Mouse (Mus musculus) G1E (cell line): ENCODE measurements around the gene Plscr4. TPM values are rescaled to one million over a fixed set of nuclear protein-coding genes. Genes with fewer than 3 reads are reported as not detected.

Source experiments
- ATAC-seq: 2 replicates; pipeline ENCODE4 v1.8.0; 2016; ENCODE audit warnings: mild to moderate bottlenecking; ENCODE audit not compliant: insufficient number of reproducible peaks, poor library complexity, low FRiP score, severe bottlenecking; ENCODE audit errors: extremely low read depth
- DNase-seq: peaks from one replicate; pipeline ENCODE4 v3.0.0; 2012; ENCODE audit warnings: low spot score
- H3K27me3 ChIP-seq: 2 replicates; pipeline ENCODE4 v1.6.1; 2012; ENCODE audit warnings: mild to moderate bottlenecking, low read length, inconsistent platforms; ENCODE audit not compliant: insufficient read depth
- H3K36me3 ChIP-seq: replicated peaks from 2 replicates; pipeline ENCODE3; 2012; ENCODE audit warnings: mild to moderate bottlenecking, inconsistent platforms
- H3K4me1 ChIP-seq: 2 replicates; pipeline ENCODE4 v1.6.1; 2012; ENCODE audit warnings: low read depth, low read length, inconsistent platforms, mixed read lengths; ENCODE audit not compliant: insufficient read depth
- H3K4me3 ChIP-seq: 2 replicates; pipeline ENCODE4 v1.5.1; 2012; ENCODE audit warnings: low read depth, mild to moderate bottlenecking, inconsistent platforms, low read length, moderate library complexity, mixed read lengths
- H3K9me3 ChIP-seq: replicated peaks from 2 replicates; pipeline ENCODE4 v1.6.1; 2012; ENCODE audit warnings: inconsistent platforms
- CTCF ChIP-seq: IDR thresholded peaks from 2 replicates; pipeline ENCODE4 v1.5.1; 2012; ENCODE audit warnings: low read depth, low read length, inconsistent platforms, mixed read lengths
- GATA1 ChIP-seq: IDR thresholded peaks from 2 replicates; pipeline ENCODE4 v1.6.1; 2012; ENCODE audit warnings: borderline replicate concordance, low read length, inconsistent platforms, mixed read lengths
- GATA2 ChIP-seq: IDR thresholded peaks from 2 replicates; pipeline ENCODE4 v1.6.1; 2012; ENCODE audit warnings: low read depth, low read length, inconsistent platforms, borderline replicate concordance
- POLR2AphosphoS5 ChIP-seq: IDR thresholded peaks from 2 replicates; pipeline ENCODE4 v1.6.1; 2012; ENCODE audit warnings: low read depth, low read length, inconsistent platforms; ENCODE audit not compliant: insufficient replicate concordance
- TAL1 ChIP-seq: conservative IDR thresholded peaks from 2 replicates; pipeline ENCODE4 v1.6.1; 2012; ENCODE audit warnings: low read depth, low read length, inconsistent platforms, mixed read lengths
- polyA plus RNA-seq: library from polyadenylated mRNA; stranded (reverse); fragments of >175 nt; gene quantifications from 2 replicates; pipeline ENCODE4 v1.2.3, GENCODE M21; 2012
- total RNA-seq, 2 experiments: library from RNA; stranded (forward) in 1 of 2; stranded (reverse) in 1 of 2; fragments of 200-1000 nt in 1 of 2; fragments of >200 nt in 1 of 2; fragmentation: Nextera tagmentation in 1 of 2; gene quantifications; 2 replicates each; pipeline ENCODE4 v1.2.3; 2014 to 2017

The Plscr4 gene
- total and polyA plus RNA-seq, 3 experiments: 0.33 TPM; not detected in 2

- no peak for DNase-seq
- TF ChIP-seq GATA1 (no peak), CTCF (no peak), GATA2 (no peak), TAL1 (no peak)
- H3K4me3 ChIP-seq: no peak overlapping the region
- H3K9me3 ChIP-seq: no peaks in the 10 kb centered on the region
- no peak for ATAC-seq
- no peaks in the 10 kb centered on the region for H3K27me3 ChIP-seq
- H3K4me1 ChIP-seq: no peaks in the 10 kb centered on the region
- H3K36me3 ChIP-seq: no peaks in the 10 kb centered on the region
Measured at GRCm38 (mm10) chr9:92473178-92473577, 16.0 kb downstream of the Plscr4 start.

GRCm38 (mm10) chr9:92474244-92474643, 17.1 kb downstream of the Plscr4 start:
- ATAC-seq: no peak
- no peak for TF ChIP-seq GATA2
- TF ChIP-seq GATA1: no peak
- no peak for TF ChIP-seq TAL1
- no peak for TF ChIP-seq POLR2AphosphoS5
- no peak for TF ChIP-seq CTCF

GRCm38 (mm10) chr9:92481663-92482062, 24.5 kb downstream of the Plscr4 start:
- TF ChIP-seq GATA1 (no peak), CTCF (no peak), POLR2AphosphoS5 (no peak)
- Histone ChIP-seq H3K9me3 (no peaks in the 10 kb centered on the region), H3K27me3 (no peaks in the 10 kb centered on the region; the same call in 1 of the 2 replicates), H3K4me1 (peaks cover 3% of the 10 kb centered on the region; the same call in 1 of the 2 replicates), H3K36me3 (no peaks in the 10 kb centered on the region), H3K4me3 (no peak overlapping the region)
- ATAC-seq (no peak), DNase-seq (no peak)

More at GRCm38 (mm10) chr9:92474244-92474643, 17.1 kb downstream of the Plscr4 start:
- Histone ChIP-seq H3K27me3 (no peaks in the 10 kb centered on the region), H3K4me1 (no peaks in the 10 kb centered on the region), H3K36me3 (no peaks in the 10 kb centered on the region), H3K4me3 (no peak overlapping the region), H3K9me3 (no peaks in the 10 kb centered on the region)
- DNase-seq: no peak

GRCm38 (mm10) chr9:92482551-92482950, 25.4 kb downstream of the Plscr4 start:
- Histone ChIP-seq H3K9me3 (no peaks in the 10 kb centered on the region), H3K4me3 (no peak overlapping the region), H3K36me3 (no peaks in the 10 kb centered on the region), H3K27me3 (no peaks in the 10 kb centered on the region; the same call in 1 of the 2 replicates), H3K4me1 (peaks cover 3% of the 10 kb centered on the region; the same call in 1 of the 2 replicates)
- ATAC-seq (no peak), DNase-seq (no peak)
- TF ChIP-seq TAL1: no peak
- TF ChIP-seq GATA1: no peak
- TF ChIP-seq CTCF: no peak
- TF ChIP-seq GATA2: no peak
- TF ChIP-seq POLR2AphosphoS5: no peak

- no peak for DNase-seq
- peaks cover 3% of the 10 kb centered on the region; the same call in 1 of the 2 replicates for H3K4me1 ChIP-seq
- no peak for ATAC-seq
- peaks cover 3% of the 10 kb centered on the region for H3K27me3 ChIP-seq
- H3K9me3 ChIP-seq: no peaks in the 10 kb centered on the region
- TF ChIP-seq CTCF (no peak), GATA2 (no peak), GATA1 (no peak), TAL1 (no peak), POLR2AphosphoS5 (no peak)
- H3K36me3 ChIP-seq: no peaks in the 10 kb centered on the region
- no peak overlapping the region for H3K4me3 ChIP-seq
Measured at GRCm38 (mm10) chr9:92484710-92485267, 27.6 kb downstream of the Plscr4 start.

GRCm38 (mm10) chr9:92489857-92490256, 32.7 kb downstream of the Plscr4 start:
- no peak for DNase-seq
- Histone ChIP-seq H3K9me3 (no peaks in the 10 kb centered on the region), H3K4me1 (peaks cover under 1% of the 10 kb centered on the region; the same call in 1 of the 2 replicates), H3K27me3 (peaks cover 3% of the 10 kb centered on the region; the same call in 1 of the 2 replicates), H3K36me3 (no peaks in the 10 kb centered on the region), H3K4me3 (no peak overlapping the region)
- no peak for TF ChIP-seq TAL1
- no peak for TF ChIP-seq POLR2AphosphoS5
- TF ChIP-seq CTCF: no peak
- no peak for TF ChIP-seq GATA1
- no peak for TF ChIP-seq GATA2
- ATAC-seq: no peak
